Mouse (Mus musculus) myocyte (in vitro differentiated cells): Measurements from ENCODE around the gene Dirc2.

Experiments
- MYOD1 ChIP-seq, 3 experiments: IDR thresholded peaks; one replicate each; pipeline ENCODE4 v1.6.1; 2011; ENCODE audit warnings: control low read depth in 2 of 3, low read depth in 2 of 3, mild to moderate bottlenecking in 2 of 3, moderate library complexity in 1 of 3; ENCODE audit not compliant: insufficient read length in 2 of 3, control insufficient read depth in 1 of 3
- MYOG ChIP-seq, 3 experiments: IDR thresholded peaks; one replicate each; pipeline ENCODE4 v1.6.1; 2011; ENCODE audit warnings: control low read depth in 2 of 3, low read depth in 2 of 3, mild to moderate bottlenecking in 2 of 3; ENCODE audit not compliant: insufficient read length in 2 of 3, control insufficient read depth in 1 of 3, insufficient read depth in 1 of 3
- POLR2A ChIP-seq: IDR thresholded peaks from one replicate; pipeline ENCODE4 v1.6.1; 2011; ENCODE audit warnings: low read depth, mild to moderate bottlenecking, control low read depth, moderate library complexity; ENCODE audit not compliant: insufficient read length
- POLR2AphosphoS2 ChIP-seq: IDR thresholded peaks from one replicate; pipeline ENCODE4 v1.6.1; 2011; ENCODE audit warnings: low read depth, control low read depth; ENCODE audit not compliant: insufficient read length
- REST ChIP-seq: IDR thresholded peaks from one replicate; pipeline ENCODE4 v1.6.1; 2011; ENCODE audit warnings: mild to moderate bottlenecking, control low read depth, moderate library complexity; ENCODE audit not compliant: insufficient read depth, insufficient read length
- TCF12 ChIP-seq: IDR thresholded peaks from one replicate; pipeline ENCODE4 v1.6.1; 2011; ENCODE audit warnings: mild to moderate bottlenecking, control low read depth; ENCODE audit not compliant: poor library complexity, insufficient read depth, severe bottlenecking
- USF1 ChIP-seq: IDR thresholded peaks from one replicate; pipeline ENCODE4 v1.6.1; 2011; ENCODE audit warnings: low read depth, mild to moderate bottlenecking, control low read depth, moderate library complexity

GRCm38 (mm10) chr16:35716257-35716656 lies 52.9 kb downstream of the Dirc2 start:
- TF ChIP-seq USF1 (no peak), POLR2A (no peak), REST (no peak), MYOG (IDR thresholded peaks at IDR 0.05; ENCODE audit: control insufficient read depth in 1 of 3, insufficient read depth in 1 of 3, insufficient read length in 2 of 3, low read depth in 2 of 3) (no peak), POLR2AphosphoS2 (no peak), TCF12 (no peak), MYOD1 (IDR thresholded peaks at IDR 0.05; ENCODE audit: control insufficient read depth in 1 of 3, insufficient read length in 2 of 3, low read depth in 2 of 3) (no peak)
